8 mouse cellular contexts compared by ENCODE assay signal in the genomic region with DNA sequence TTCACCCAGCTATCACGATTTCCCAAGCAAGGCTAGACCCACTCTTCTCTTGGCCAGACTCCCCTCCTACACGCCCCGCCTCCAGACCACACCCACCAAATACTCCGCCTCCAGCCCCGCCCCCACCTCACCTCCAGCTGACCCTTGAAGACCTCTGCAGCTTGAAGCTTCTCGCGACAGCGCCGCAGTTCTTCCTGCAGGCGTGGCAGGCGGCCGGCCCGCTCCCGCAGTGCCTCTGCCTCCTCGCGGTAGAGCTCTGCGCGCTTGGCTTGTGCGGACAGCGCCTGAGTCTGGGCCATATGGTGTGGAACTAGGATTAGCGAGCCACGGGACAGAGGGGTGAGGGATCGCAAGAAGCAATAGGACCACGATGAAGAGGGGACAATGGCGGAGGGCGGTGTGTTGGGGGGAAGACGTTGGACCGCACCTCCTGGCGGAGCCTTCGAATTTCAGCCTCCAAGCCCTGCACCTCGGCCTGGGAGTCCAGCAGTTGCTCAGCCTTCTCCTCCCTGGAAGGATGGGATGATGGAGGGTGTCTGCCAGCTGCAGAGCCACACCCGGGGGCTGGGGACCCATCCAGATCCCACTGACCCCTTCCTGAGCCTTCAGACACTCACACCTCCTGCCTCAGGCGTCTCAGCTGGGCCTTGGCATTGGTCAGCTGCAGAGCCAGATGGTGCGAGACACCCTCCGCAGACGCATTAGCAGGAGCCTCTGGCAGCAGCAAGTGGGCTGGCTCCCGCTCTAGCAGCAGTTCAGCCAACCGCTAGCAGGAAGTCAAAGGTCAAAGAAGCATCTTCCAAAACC. TPM values are rescaled to one million over a fixed set of nuclear protein-coding genes. Genes with fewer than 3 reads are reported as not detected.
DNase-seq lines count a peak whose midpoint lies in the region; ATAC-seq and TF ChIP-seq lines count a peak whose summit lies in the region.

No protein-coding gene starts in this region.

- H3K27ac ChIP-seq in embryonic facial prominence, embryonic 14.5 days (replicated peaks; ENCODE audit: low read depth, low read length), result no peak overlapping the region
- H3K27ac ChIP-seq in hindbrain, embryonic 11.5 days (ENCODE audit: low read depth, low read length), result 0 out of 2 replicates have a peak overlapping the region, but pooled peaks have one; percentile 19
- no peak overlapping the region for H3K27ac ChIP-seq in liver, embryonic 14.5 days

- peak overlapping the region; percentile 51 for H3K4me2 ChIP-seq in embryonic facial prominence, embryonic 14.5 days (ENCODE audit: low read depth, low read length)
- peak overlapping the region; percentile 36 for H3K4me2 ChIP-seq in hindbrain, embryonic 11.5 days (replicated peaks; ENCODE audit: low read depth, low read length)
- peak overlapping the region; percentile 39 for H3K4me2 ChIP-seq in liver, embryonic 14.5 days (ENCODE audit: low read depth)

- 11% methylated on average over 34 of the region's 38 CpGs for WGBS in embryonic facial prominence, embryonic 14.5 days
- WGBS in hindbrain, embryonic 11.5 days, result 6% methylated on average over 38 of the region's 38 CpGs
- 21% methylated on average over 38 of the region's 38 CpGs for WGBS in liver, embryonic 14.5 days (ENCODE audit: insufficient replicate concordance)

- peak; percentile 24 for DNase-seq in thymus, postnatal 0 days (ENCODE audit: low spot score)
- no peak for DNase-seq in thymus, postnatal 14 days
- peak; percentile 82 for DNase-seq in embryonic facial prominence, embryonic 14.5 days (ENCODE audit: low spot score)
- DNase-seq in hindbrain, embryonic 11.5 days (ENCODE audit: low spot score), result peak; percentile 76
- DNase-seq in liver, embryonic 14.5 days (ENCODE audit: low read depth in 3 of 3, low spot score in 3 of 3), result no peak
- DNase-seq in retina, postnatal 1 day, result peak; percentile 89
- DNase-seq in layer of hippocampus, adult 11-12 months (ENCODE audit: low spot score), result no peak
- no peak for DNase-seq in c-Kit-positive CD71-positive TER-119-positive erythroid progenitor cells, embryonic 14.5 days (ENCODE audit: low spot score)

- H3K9ac ChIP-seq in embryonic facial prominence, embryonic 14.5 days (ENCODE audit: low read depth, low read length), result 0 out of 2 replicates have a peak overlapping the region, but pooled peaks have one; percentile 42
- H3K9ac ChIP-seq in hindbrain, embryonic 11.5 days (ENCODE audit: low read depth, low read length), result 0 out of 2 replicates have a peak overlapping the region, but pooled peaks have one; percentile 23
- H3K9ac ChIP-seq in liver, embryonic 14.5 days (replicated peaks), result no peak overlapping the region

- peaks cover 6% of the 10 kb centered on the region; the same call in 1 of the 2 replicates for H3K4me1 ChIP-seq in embryonic facial prominence, embryonic 14.5 days (ENCODE audit: control insufficient read depth, insufficient read depth, low read length)
- peaks cover 10% of the 10 kb centered on the region for H3K4me1 ChIP-seq in hindbrain, embryonic 11.5 days (replicated peaks; ENCODE audit: control insufficient read depth, insufficient read depth, low read length)
- H3K4me1 ChIP-seq in liver, embryonic 14.5 days (replicated peaks; ENCODE audit: control insufficient read depth in 2 of 2, insufficient read depth in 2 of 2, low read length in 1 of 2), result peaks cover 0 to 7% of the 10 kb centered on the region in 2 experiments; a peak in 1 of 4 replicates

- 0 out of 2 replicates have a peak, but pooled peaks cover 4% of the 10 kb centered on the region for H3K27me3 ChIP-seq in embryonic facial prominence, embryonic 14.5 days (replicated peaks; ENCODE audit: control insufficient read depth, insufficient read depth, low read length)
- peaks cover 9% of the 10 kb centered on the region for H3K27me3 ChIP-seq in hindbrain, embryonic 11.5 days (ENCODE audit: control insufficient read depth, insufficient read depth, low read length)
- no peaks in the 10 kb centered on the region for H3K27me3 ChIP-seq in liver, embryonic 14.5 days (ENCODE audit: control insufficient read depth, insufficient read depth, low read length)

- peak; percentile 38; the same call in 1 of the 2 replicates for TF ChIP-seq CTCF in liver, embryonic 14.5 days (IDR thresholded peaks at IDR 0.05; ENCODE audit: low read depth)

- H3K36me3 ChIP-seq in embryonic facial prominence, embryonic 14.5 days (ENCODE audit: control insufficient read depth, insufficient read depth, low read length), result no peaks in the 10 kb centered on the region
- no peaks in the 10 kb centered on the region for H3K36me3 ChIP-seq in hindbrain, embryonic 11.5 days (ENCODE audit: control insufficient read depth, insufficient read depth, low read length)
- H3K36me3 ChIP-seq in liver, embryonic 14.5 days (replicated peaks; ENCODE audit: control insufficient read depth, insufficient read depth, low read depth), result no peaks in the 10 kb centered on the region

- no peak for TF ChIP-seq EP300 in liver, embryonic 14.5 days (IDR thresholded peaks at IDR 0.05; ENCODE audit: low read depth)

- H3K4me3 ChIP-seq in embryonic facial prominence, embryonic 14.5 days (ENCODE audit: low read depth, low read length), result peak overlapping the region; percentile 24
- H3K4me3 ChIP-seq in hindbrain, embryonic 11.5 days (ENCODE audit: low read depth, low read length), result 0 out of 2 replicates have a peak overlapping the region, but pooled peaks have one; percentile 13
- no peak overlapping the region; a peak in 1 of 4 replicates for H3K4me3 ChIP-seq in liver, embryonic 14.5 days (ENCODE audit: insufficient read depth in 1 of 2, low read depth in 2 of 2, low read length in 2 of 2)

- no peaks in the 10 kb centered on the region for H3K9me3 ChIP-seq in embryonic facial prominence, embryonic 14.5 days (ENCODE audit: control insufficient read depth, low read length)
- H3K9me3 ChIP-seq in hindbrain, embryonic 11.5 days (ENCODE audit: control insufficient read depth, low read length), result no peaks in the 10 kb centered on the region
- H3K9me3 ChIP-seq in liver, embryonic 14.5 days (ENCODE audit: control insufficient read depth, low read length), result no peaks in the 10 kb centered on the region

- peak; percentile 68 for ATAC-seq in embryonic facial prominence, embryonic 14.5 days (ENCODE audit: low read depth)
- peak; percentile 84 for ATAC-seq in hindbrain, embryonic 11.5 days (ENCODE audit: low FRiP score)
- peak; percentile 41 for ATAC-seq in liver, embryonic 14.5 days (ENCODE audit: insufficient read depth)

RNA-seq across cellular contexts. Expression of a gene that starts 2.6 kb away (rescaled TPM):
- polyA plus RNA-seq in thymus, postnatal 0 days (2015; fragmentation: Nextera tagmentation; extraction: Ambion mirVana), result 18.8 and 23.0 TPM in 2 replicates
- polyA plus RNA-seq in embryonic facial prominence, embryonic 14.5 days (2014; fragmentation: Nextera tagmentation; extraction: Ambion mirVana), result 1.2 and 1.3 TPM in 2 replicates
- polyA plus RNA-seq in hindbrain, embryonic 11.5 days (2014; fragmentation: Nextera tagmentation; extraction: Ambion mirVana), result 0.42 and 0.74 TPM in 2 replicates
- polyA plus RNA-seq in liver, embryonic 14.5 days (2012; rRNA removed), result 1.5 and 2.3 TPM in 2 replicates
- polyA plus RNA-seq in liver, embryonic 14.5 days (2014; fragmentation: Nextera tagmentation; extraction: Ambion mirVana), result 0.76 and 1.1 TPM in 2 replicates

RNA-seq across cellular contexts. Expression of a gene that starts 15.0 kb away (rescaled TPM):
- polyA plus RNA-seq in thymus, postnatal 0 days (2015; fragmentation: Nextera tagmentation; extraction: Ambion mirVana), result 9.9 and 11.8 TPM in 2 replicates
- 27.1 and 27.9 TPM in 2 replicates for polyA plus RNA-seq in embryonic facial prominence, embryonic 14.5 days (2014; fragmentation: Nextera tagmentation; extraction: Ambion mirVana)
- polyA plus RNA-seq in hindbrain, embryonic 11.5 days (2014; fragmentation: Nextera tagmentation; extraction: Ambion mirVana), result 5.2 and 5.8 TPM in 2 replicates
- polyA plus RNA-seq in liver, embryonic 14.5 days (2012; rRNA removed), result 3.0 and 3.1 TPM in 2 replicates
- 4.3 and 5.4 TPM in 2 replicates for polyA plus RNA-seq in liver, embryonic 14.5 days (2014; fragmentation: Nextera tagmentation; extraction: Ambion mirVana)

RNA-seq across cellular contexts. Expression of a gene that starts 54.1 kb away (rescaled TPM):
- polyA plus RNA-seq in thymus, postnatal 0 days (2015; fragmentation: Nextera tagmentation; extraction: Ambion mirVana), result 234 and 240 TPM in 2 replicates
- 137 and 143 TPM in 2 replicates for polyA plus RNA-seq in embryonic facial prominence, embryonic 14.5 days (2014; fragmentation: Nextera tagmentation; extraction: Ambion mirVana)
- 142 and 147 TPM in 2 replicates for polyA plus RNA-seq in hindbrain, embryonic 11.5 days (2014; fragmentation: Nextera tagmentation; extraction: Ambion mirVana)
- 65.7 and 69.4 TPM in 2 replicates for polyA plus RNA-seq in liver, embryonic 14.5 days (2012; rRNA removed)
- polyA plus RNA-seq in liver, embryonic 14.5 days (2014; fragmentation: Nextera tagmentation; extraction: Ambion mirVana), result 75.2 and 77.4 TPM in 2 replicates

RNA-seq across cellular contexts. Expression of a gene that starts 54.5 kb away (rescaled TPM):
- polyA plus RNA-seq in thymus, postnatal 0 days (2015; fragmentation: Nextera tagmentation; extraction: Ambion mirVana), result 276 and 282 TPM in 2 replicates
- 218 and 243 TPM in 2 replicates for polyA plus RNA-seq in embryonic facial prominence, embryonic 14.5 days (2014; fragmentation: Nextera tagmentation; extraction: Ambion mirVana)
- polyA plus RNA-seq in hindbrain, embryonic 11.5 days (2014; fragmentation: Nextera tagmentation; extraction: Ambion mirVana), result 126 and 138 TPM in 2 replicates
- polyA plus RNA-seq in liver, embryonic 14.5 days (2012; rRNA removed), result 41.8 and 54.9 TPM in 2 replicates
- 78.7 and 87.2 TPM in 2 replicates for polyA plus RNA-seq in liver, embryonic 14.5 days (2014; fragmentation: Nextera tagmentation; extraction: Ambion mirVana)

Comparison
In these comparisons a context has a peak if more than half of its experiments do, and no peak if none do; other contexts are left out.
1. DNase-seq: peak in thymus, postnatal 0 days (single experiment), embryonic facial prominence, embryonic 14.5 days (single experiment), hindbrain, embryonic 11.5 days (single experiment) and retina, postnatal 1 day (single experiment); none in thymus, postnatal 14 days (single experiment), liver, embryonic 14.5 days (0 of 3), layer of hippocampus, adult 11-12 months (single experiment) and c-Kit-positive CD71-positive TER-119-positive erythroid progenitor cells, embryonic 14.5 days (single experiment).
2. H3K4me3 ChIP-seq: peak in embryonic facial prominence, embryonic 14.5 days (single experiment) and hindbrain, embryonic 11.5 days (single experiment); none in liver, embryonic 14.5 days (0 of 2).
3. Peak in every context shown above with its lines, with median percentiles within 50 percentile points of each other: ATAC-seq and H3K4me2 ChIP-seq.